Mouse (Mus musculus) kidney, postnatal 25 days (tissue): ENCODE data around the gene Serpinb1b.

Experiments
- DNase-seq, 2 experiments: peaks; one replicate each; pipeline ENCODE4 v3.0.0; 2021; ENCODE audit warnings: mixed read lengths in 2 of 2

Serpinb1b gene

GRCm38 (mm10) chr13:33095575-33095974 lies 17.2 kb downstream of the Serpinb1b start:
- DNase-seq, result no peak

DNA sequence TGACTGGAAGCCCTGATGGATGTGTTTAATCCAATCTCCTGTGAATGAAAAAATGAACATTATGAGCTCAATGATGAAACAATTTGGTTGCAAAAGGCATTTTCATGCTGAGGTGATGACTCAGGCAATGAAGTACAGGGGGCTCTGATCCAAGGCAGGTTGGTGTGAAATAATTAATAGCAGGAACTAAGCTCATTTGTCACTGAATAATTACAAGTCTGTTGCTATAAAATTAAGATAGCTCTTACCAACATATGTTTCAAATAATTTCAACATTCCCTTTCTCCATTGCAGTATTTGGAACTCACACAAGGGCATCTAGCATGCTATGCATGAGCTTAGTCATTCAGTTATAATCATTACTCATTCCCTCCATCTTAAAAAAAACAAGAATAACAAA lies 27.3 kb downstream of the Serpinb1b start:
- no peak for DNase-seq

- DNase-seq, result no peak
Observed at GRCm38 (mm10) chr13:33113054-33113453, 34.7 kb downstream of the Serpinb1b start.

DNA sequence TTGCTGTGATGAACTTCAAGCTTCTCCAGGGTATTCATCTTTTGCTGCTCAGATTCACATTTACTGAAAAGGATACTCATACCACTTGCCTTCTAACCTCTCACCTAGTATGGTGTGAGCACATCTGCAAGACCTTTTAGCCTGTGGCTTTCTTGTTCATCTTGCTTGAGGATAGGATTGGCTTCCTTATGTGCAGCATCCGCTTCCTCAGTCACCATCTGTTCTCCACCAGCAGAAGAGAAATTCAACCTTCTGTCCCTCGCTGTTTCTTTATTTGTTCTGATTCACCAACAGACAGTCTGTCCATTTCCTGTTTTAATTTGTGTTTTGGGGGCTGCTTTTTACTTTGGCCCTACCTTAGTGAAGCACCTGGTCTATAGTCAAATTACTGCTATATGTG lies 59.3 kb downstream of the Serpinb1b start:
- DNase-seq, result no peak

DNA sequence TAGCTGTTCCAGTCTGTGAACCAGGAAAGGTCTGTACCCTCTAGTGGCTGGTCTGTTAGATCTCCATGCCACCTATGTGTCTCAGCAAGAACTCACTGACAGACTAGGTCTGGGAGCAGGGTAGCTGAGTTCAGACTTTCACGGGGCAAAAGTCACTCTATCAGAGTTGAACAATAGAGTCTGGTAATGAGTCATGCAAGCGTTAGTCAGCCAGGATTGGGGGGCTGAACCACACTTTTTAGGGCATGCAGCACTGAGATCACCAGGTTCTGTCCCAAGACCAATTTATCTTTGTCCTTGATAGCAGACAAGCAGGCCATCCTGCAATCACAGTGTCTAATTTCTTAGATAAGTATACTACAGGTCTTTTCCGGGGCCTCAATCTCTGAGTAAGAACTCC lies 63.1 kb downstream of the Serpinb1b start:
- no peak for DNase-seq
